Mouse (Mus musculus): ENCODE measurements around the gene Mapk1ip1l.

DNA sequence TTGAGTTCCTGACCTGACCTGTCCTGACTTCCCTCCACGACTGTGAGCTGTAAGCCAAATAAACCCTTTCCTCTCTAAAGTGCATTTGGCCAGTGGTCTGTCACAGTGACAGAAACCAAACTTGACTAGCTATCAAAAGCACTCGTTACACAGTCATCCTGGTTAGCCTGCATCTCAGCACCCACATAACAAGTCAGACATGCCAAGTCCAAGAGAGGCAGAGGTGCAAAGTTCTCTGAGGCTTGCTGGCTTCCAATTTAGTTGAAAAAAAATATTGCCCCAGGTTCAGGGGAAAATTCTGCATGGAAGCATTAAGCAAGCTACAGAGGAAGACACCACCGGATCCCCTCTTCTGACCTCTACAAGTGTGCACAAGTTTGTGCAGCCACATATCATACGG lies 55.2 kb downstream of the Mapk1ip1l start:
- TF ChIP-seq POLR2A (IDR thresholded peaks at IDR 0.05; ENCODE audit: insufficient read length, low read depth) (no peak), E2F4 (IDR thresholded peaks at IDR 0.05; ENCODE audit: insufficient read depth) (no peak), TCF12 (IDR thresholded peaks at IDR 0.05; ENCODE audit: insufficient read depth, poor library complexity, severe bottlenecking) (no peak), MYOG (IDR thresholded peaks at IDR 0.05; ENCODE audit: control insufficient read depth in 1 of 3, insufficient read depth in 1 of 3, insufficient read length in 2 of 3, low read depth in 2 of 3) (no peak), USF1 (IDR thresholded peaks at IDR 0.05; ENCODE audit: low read depth) (no peak), TCF3 (IDR thresholded peaks at IDR 0.05; ENCODE audit: insufficient read length, low read depth) (no peak), MYOD1 (IDR thresholded peaks at IDR 0.05; ENCODE audit: control insufficient read depth in 1 of 3, insufficient read length in 2 of 3, low read depth in 2 of 3) (no peak), POLR2AphosphoS2 (IDR thresholded peaks at IDR 0.05; ENCODE audit: insufficient read length, low read depth) (no peak), CEBPB (IDR thresholded peaks at IDR 0.05; ENCODE audit: insufficient read depth, poor library complexity, severe bottlenecking) (no peak), SRF (IDR thresholded peaks at IDR 0.05; ENCODE audit: control insufficient read depth, insufficient read length, low read depth) (no peak)
